Mouse (Mus musculus): ENCODE measurements around the gene Ttc39b.

Ttc39b gene

GRCm38 (mm10) chr4:83316718-83317117, 7.3 kb downstream of the Ttc39b start:
- peak; percentile 90 for DNase-seq

DNA sequence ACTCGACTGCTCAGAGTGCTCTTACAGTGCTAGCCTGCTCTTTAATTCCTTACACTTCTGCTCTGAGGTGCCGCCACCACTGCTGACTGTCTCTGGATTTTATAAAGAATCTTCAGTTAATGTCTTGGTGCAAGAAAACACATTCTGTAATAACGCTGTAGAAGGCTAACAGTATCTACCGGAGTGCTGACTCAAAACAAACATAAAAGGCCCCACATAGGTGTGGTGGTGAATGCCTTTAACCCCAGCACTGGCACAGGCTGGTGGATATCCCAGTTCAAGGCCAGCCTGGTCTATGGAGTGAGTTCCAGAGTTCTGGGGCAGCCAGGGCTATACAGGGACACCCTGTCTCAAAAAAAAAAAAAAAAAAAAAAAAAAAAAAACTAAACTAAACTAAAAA, 8.1 kb downstream of the Ttc39b start:
- DNase-seq, result no peak

GRCm38 (mm10) chr4:83314922-83315881, 8.9 kb downstream of the Ttc39b start:
- DNase-seq, result peak; percentile 94

DNA sequence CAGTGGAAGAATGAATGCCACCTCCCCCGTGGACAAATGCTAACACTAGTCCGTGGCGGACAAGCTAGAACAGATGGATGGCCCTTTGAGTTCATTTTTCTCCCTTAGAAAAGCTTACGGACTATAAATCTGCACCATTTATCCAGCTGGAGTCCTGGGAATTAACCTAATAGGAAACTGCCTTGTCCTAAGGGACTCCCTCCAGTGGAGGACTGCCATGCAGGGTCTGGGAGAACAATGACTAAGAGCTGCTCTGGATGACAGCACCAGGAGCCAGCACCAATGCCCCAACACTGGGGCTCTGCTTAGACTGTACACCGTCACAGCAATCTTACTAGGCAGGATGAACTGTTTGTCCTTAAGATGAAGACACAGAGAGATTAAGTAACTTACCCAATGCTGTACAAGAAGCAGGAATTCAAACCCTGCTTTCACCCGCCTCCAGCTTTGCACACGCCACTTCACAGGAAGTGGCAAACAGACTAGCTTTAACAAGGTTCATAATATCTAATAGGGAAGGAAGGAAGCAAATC, 9.7 kb downstream of the Ttc39b start:
- DNase-seq, result peak; percentile 94

- peak; percentile 95 for DNase-seq
Observed at GRCm38 (mm10) chr4:83312336-83312735, 11.7 kb downstream of the Ttc39b start.

DNA sequence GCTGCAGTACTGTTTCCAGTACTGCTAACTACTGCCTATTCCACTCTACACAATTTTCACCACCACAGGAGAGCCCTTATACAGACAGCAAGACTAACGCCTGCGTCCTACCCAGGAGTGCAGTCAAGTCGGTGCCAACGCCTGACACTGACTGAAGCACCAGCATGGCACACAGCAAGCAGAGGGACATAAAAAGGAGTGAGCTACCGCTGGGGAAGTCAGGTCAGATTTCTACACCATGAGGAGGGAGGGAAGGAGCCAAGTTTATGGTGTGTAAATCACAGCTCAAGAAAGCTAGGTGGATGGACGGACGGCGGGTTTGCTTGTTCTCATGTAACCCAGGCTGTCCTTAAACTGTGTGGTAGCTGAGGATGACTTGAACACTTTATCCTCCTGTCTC, 12.6 kb downstream of the Ttc39b start:
- no peak for DNase-seq

DNA sequence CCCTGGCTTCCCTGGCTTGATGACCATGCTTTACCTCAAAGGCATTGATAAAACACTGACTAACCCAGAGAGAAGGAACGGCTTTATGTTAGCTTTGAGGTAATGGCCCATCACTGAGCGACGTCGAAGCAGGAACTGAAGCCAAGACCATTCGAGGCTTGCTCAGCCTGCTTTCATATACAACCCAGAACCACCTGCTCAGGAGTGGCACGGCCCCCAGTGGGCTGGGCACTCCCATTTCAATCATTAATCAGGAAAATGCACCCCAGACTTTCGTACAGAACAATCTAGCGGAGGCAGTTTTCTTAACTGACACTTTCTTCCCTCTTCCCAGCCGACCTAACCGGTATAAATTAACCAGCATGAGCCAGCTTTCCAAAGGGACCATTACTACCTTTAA, 13.1 kb downstream of the Ttc39b start:
- DNase-seq, result no peak

GRCm38 (mm10) chr4:83308914-83309313, 15.1 kb downstream of the Ttc39b start:
- DNase-seq, result peak; percentile 95

DNA sequence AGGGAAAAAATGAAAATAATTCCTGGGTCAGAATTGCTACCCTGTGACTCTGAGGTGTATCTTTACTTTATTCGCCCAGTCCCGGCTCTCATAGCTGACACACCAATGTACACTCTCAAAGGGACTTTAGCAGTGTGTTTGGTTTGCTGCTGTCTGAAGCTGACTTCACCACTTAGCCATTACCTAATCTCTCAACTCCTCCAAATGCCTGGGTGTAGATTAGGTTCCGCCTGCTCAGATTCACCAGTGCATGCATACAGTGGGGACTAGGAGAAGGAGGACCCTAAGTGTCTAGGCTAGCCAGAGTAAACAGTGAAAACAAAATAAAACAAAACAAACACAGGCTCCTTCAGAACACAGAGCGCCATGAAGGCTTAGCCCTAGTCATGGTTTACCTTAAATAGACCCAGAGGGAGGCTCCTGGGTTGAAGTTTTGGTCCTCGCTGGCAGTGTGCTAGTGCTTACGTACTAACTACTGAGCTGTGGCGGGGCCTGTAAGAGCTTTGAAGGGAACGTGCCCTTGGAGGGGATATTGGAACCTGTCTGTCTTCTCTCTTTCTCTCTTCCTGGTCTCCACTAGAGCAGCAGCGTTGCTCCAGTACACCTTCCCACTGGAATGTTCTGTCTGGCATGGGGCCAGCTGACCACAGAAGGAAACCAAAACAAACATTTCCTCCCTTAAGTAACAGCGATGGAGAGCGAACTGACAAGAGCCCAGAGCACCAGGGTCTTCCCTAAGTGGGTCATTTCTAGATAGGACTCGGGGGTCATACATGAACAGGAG, 16.2 kb downstream of the Ttc39b start:
- DNase-seq, result peak; percentile 96

DNA sequence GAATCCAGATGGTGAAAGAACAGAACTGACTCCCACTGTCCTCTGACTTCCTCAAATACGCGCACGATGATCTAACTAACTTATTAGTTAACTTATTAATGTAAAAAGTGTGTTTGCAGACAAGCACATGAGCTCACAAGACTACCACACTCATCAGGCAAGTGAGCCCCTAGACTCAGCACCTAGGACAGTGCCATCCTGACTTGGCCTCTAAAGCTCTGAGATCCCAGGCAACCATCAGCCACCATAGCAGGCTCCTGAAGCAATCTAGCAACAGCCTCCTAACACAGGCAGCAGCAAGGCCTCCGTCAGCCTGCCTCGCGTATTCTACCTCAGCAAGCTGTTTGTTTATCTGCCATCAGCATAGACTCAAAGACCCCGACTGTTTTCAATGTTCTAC, 17.2 kb downstream of the Ttc39b start:
- DNase-seq, result no peak

- DNase-seq, result no peak
Observed at GRCm38 (mm10) chr4:83305099-83305498, 19.0 kb downstream of the Ttc39b start.

- peak; percentile 95 for DNase-seq
Observed at GRCm38 (mm10) chr4:83302887-83303827, 20.9 kb downstream of the Ttc39b start.

- DNase-seq, result peak; percentile 91
Observed at GRCm38 (mm10) chr4:83302123-83302737, 21.8 kb downstream of the Ttc39b start.

DNA sequence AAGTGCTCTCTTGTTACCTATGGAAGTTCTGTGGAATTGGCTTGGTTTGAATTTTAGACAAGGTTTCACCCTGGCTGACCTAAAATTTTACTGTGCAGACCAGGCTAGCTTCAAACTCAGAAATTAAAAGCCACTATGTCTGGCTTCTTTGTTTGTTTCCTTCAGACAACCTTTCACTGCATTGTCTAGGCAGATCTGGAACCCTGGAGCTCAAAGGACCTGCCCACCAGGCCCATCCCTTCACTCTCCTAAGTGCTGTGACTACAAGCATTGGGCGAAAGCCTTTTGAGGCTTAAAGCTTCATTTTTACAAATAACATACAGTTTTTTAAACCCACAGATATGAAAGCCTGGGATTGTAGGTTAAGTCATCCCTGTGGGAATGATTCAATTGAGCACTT, 22.3 kb downstream of the Ttc39b start:
- DNase-seq, result no peak

GRCm38 (mm10) chr4:83284768-83285350, 39.2 kb downstream of the Ttc39b start:
- DNase-seq, result peak; percentile 94

- no peak for DNase-seq
Observed at GRCm38 (mm10) chr4:83283973-83284767, 39.9 kb downstream of the Ttc39b start.

DNA sequence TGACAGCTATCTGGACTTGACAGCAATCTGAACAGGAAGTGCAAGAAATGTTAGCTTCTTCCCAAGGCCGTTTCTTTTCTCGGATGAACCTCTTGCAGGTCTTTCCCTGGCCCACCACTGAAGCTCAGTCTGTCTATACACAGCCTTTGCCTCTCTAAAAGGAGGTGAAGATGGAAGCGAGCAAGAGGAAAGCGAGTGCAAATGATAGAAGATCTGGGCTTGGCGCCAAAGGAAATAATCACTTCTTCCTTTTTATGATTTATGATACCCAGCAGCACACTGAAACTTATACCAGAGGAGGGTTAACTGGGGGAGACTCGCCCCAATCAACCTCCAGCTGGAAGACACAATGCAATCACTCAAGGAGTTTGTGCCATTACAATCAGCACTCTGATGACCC, 41.6 kb downstream of the Ttc39b start:
- DNase-seq, result no peak

DNA sequence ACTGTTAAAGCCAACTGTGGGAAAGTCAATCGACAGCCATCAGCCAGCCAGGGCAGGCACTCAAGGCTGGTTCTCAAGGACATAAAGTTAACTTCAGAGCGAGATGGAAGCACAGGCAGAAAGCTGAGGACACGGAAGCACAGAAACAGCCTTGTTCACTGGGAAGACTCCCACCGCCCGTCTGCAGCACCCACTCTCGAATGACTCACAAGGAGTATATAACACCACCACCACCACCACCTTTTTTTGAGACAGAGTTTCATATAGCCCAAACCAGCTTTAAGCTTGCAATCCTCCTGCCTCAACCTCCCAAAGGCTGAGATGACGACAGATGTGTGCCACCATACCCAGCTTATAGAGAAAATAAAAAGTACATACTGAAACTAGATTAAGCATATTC, 44.8 kb downstream of the Ttc39b start:
- no peak for DNase-seq

DNA sequence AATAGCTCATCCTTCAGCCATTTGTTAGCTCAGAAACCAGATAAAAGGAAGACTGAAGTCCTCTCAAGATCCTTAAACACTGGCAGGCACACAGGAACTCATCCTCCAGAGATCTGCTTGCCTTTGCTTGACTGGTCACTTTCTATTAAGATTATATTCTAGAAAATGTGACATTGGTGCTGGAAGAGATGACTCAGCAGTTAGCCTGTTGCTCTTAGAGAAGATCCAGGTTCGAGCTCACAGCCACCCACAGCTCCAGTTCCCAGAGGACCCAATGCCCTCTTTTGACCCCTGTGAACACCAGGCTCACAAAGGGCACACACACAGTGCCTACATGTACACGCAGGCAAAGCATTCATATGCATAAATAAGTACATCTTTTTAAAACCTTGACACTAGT, 49.8 kb downstream of the Ttc39b start:
- peak; percentile 82 for DNase-seq

DNA sequence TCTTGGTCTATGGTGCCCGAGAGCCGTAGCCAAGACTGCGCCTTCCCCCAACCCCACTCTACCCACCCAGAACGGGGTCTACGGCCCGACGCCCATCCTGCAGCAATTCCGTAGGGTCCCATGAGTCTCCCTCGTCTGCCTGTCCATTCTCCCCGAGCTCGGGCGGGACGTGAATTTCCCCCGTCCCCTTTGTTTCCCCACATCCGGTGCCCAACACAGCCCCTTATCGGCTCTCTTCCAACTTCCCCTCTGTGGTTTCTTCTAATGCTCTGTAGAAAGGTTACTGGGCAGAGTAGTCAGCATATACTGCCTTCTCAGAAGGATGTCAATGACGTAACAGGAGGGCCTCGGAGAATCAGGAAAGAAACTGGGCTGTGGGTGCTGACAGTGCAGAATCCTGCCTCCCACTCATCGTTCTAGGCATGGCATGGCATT, 50.4 kb downstream of the Ttc39b start:
- DNase-seq, result peak; percentile 94

Data from heart, adult 11 months (tissue).